Mouse (Mus musculus): ENCODE measurements around the gene Olfr596. TPM values are rescaled to one million over a fixed set of nuclear protein-coding genes. Genes with fewer than 3 reads are reported as not detected.

Gene Olfr596
- total RNA-seq (2023): not detected

GRCm38 (mm10) chr7:103305348-103305747 lies at the start of gene Olfr596:
Gene Olfr596, plus strand, starts transcription at chr7:103305648.

GRCm38 (mm10) chr7:103316015-103316414 lies 10.6 kb downstream of the Olfr596 start, which contains the start of gene Olfr597:
Gene Olfr597, plus strand, starts transcription at chr7:103316315.

GRCm38 (mm10) chr7:103323268-103323667 lies 17.8 kb downstream of the Olfr596 start, which contains the start of gene Olfr598:
Gene Olfr598, plus strand, starts transcription at chr7:103323568.

GRCm38 (mm10) chr7:103335617-103336016 lies 30.2 kb downstream of the Olfr596 start, which contains the start of gene Olfr599:
Gene Olfr599, plus strand, starts transcription at chr7:103335917.

GRCm38 (mm10) chr7:103349569-103349968 lies 44.1 kb downstream of the Olfr596 start, which contains the start of gene Olfr600:
Gene Olfr600, minus strand, starts transcription at chr7:103349669.

Other genes with a start within 250 kb of the Olfr596 start
- not detected for gene Olfr584, start 223.8 kb upstream of the Olfr596 start, total RNA-seq (2023)
- gene Olfr585, start 207.9 kb upstream of the Olfr596 start, total RNA-seq (2023): not detected
- gene Olfr586, start 180.0 kb upstream of the Olfr596 start, total RNA-seq (2023): not detected
- gene Olfr588-ps1, start 164.8 kb upstream of the Olfr596 start, total RNA-seq (2023): not detected
- not detected for gene Olfr589, start 149.3 kb upstream of the Olfr596 start, total RNA-seq (2023)
- gene Olfr591, start 127.3 kb upstream of the Olfr596 start, total RNA-seq (2023): not detected
- gene Olfr592, start 120.8 kb upstream of the Olfr596 start, total RNA-seq (2023): not detected
- gene Olfr593, start 93.8 kb upstream of the Olfr596 start, total RNA-seq (2023): not detected
- gene Olfr594, start 88.7 kb upstream of the Olfr596 start, total RNA-seq (2023): not detected
- gene Usp17ld, start 53.1 kb upstream of the Olfr596 start, total RNA-seq (2023): not detected
- gene Olfr597, start 10.7 kb downstream of the Olfr596 start, total RNA-seq (2023): not detected
- not detected for gene Olfr598, start 17.9 kb downstream of the Olfr596 start, total RNA-seq (2023)
- not detected for gene Olfr599, start 30.3 kb downstream of the Olfr596 start, total RNA-seq (2023)
- not detected for gene Olfr600, start 44.0 kb downstream of the Olfr596 start, total RNA-seq (2023)
- not detected for gene Olfr601, start 57.0 kb downstream of the Olfr596 start, total RNA-seq (2023)
- gene Olfr603, start 80.5 kb downstream of the Olfr596 start, total RNA-seq (2023): not detected
- gene Usp17lc, start 109.4 kb downstream of the Olfr596 start, total RNA-seq (2023): not detected
- not detected for gene Olfr605, start 139.8 kb downstream of the Olfr596 start, total RNA-seq (2023)
- gene Olfr606, start 143.4 kb downstream of the Olfr596 start, total RNA-seq (2023): not detected
- not detected for gene Olfr607, start 158.5 kb downstream of the Olfr596 start, total RNA-seq (2023)
- not detected for gene Olfr608, start 164.2 kb downstream of the Olfr596 start, total RNA-seq (2023)
- gene Olfr609, start 192.4 kb downstream of the Olfr596 start, total RNA-seq (2023): not detected
- not detected for gene Olfr610, start 206.5 kb downstream of the Olfr596 start, total RNA-seq (2023)
- gene Olfr611, start 215.2 kb downstream of the Olfr596 start, total RNA-seq (2023): not detected
- not detected for gene Olfr612, start 237.1 kb downstream of the Olfr596 start, total RNA-seq (2023)
- gene Olfr613, start 242.4 kb downstream of the Olfr596 start, total RNA-seq (2023): not detected

All from CD4-positive naive resting alpha-beta T cell, adult 76 days (primary cell).